Mouse (Mus musculus): ENCODE measurements around the gene Ldhd. TPM values are rescaled to one million over a fixed set of nuclear protein-coding genes. Genes with fewer than 3 reads are reported as not detected.
A peak's percentile ranks its signal among the peaks of the same experiment; 100 is the strongest.

Gene Ldhd
- total RNA-seq (2017) = 3.3 and 4.1 TPM in 2 replicates

DNA sequence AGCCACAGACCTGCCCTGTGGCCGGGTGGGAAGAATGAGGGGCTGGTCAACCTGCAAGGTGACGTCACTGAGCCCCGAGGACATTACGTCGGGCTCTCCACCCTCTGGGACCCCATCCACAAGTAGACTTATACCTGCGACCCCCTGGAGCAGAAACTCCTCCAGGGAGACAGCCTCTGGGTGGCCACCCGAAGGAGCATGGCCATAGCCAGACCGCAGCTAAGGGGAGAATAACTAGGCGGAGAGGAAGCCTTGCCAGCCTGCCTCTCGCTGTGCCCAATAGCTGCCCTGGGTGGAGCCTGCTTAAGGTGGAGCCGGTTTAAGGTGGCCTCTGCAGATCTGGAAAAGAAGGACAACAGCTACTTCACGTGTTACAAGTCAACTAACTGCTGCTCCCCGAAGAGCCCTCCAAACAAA is at the start of gene Ldhd:
Gene Ldhd (minus strand): TSS at position 270 of the 417 bp plus-strand sequence.
- ATAC-seq (replicated peaks in 1 of 2; ENCODE audit: insufficient read depth in 1 of 2, low FRiP score in 2 of 2, low TSS enrichment in 1 of 2, low read depth in 1 of 2, poor library complexity in 2 of 2, severe bottlenecking in 2 of 2) = peak; percentile 52 to 60; a peak in 3 of 4 replicates

GRCm38 (mm10) chr8:111678848-111679247 is 48.7 kb upstream of the Ldhd start:
- ATAC-seq (replicated peaks in 1 of 2; ENCODE audit: insufficient read depth in 1 of 2, low FRiP score in 2 of 2, low TSS enrichment in 1 of 2, low read depth in 1 of 2, poor library complexity in 2 of 2, severe bottlenecking in 2 of 2) = no peak

DNA sequence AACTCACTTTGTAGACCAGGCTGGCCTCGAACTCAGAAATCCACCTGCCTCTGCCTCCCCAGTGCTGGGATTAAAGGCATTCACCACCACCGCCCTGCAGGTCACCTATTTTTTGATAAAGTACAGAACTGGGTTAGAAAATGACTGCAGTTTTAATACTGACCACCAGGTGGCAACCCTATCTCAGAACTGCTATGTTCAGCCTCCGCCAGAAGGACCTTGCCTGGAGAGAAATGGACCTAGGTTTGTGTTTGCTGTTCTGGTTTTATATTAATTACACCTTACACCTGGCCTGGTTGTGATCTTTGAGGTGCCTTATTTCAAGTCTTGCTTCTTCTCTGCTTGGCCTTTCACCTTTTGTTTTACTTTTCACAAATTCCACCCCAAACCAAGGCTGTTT is 47.9 kb upstream of the Ldhd start:
- peak; percentile 60 to 70; a peak in 3 of 4 replicates for ATAC-seq (replicated peaks in 1 of 2; ENCODE audit: insufficient read depth in 1 of 2, low FRiP score in 2 of 2, low TSS enrichment in 1 of 2, low read depth in 1 of 2, poor library complexity in 2 of 2, severe bottlenecking in 2 of 2)

DNA sequence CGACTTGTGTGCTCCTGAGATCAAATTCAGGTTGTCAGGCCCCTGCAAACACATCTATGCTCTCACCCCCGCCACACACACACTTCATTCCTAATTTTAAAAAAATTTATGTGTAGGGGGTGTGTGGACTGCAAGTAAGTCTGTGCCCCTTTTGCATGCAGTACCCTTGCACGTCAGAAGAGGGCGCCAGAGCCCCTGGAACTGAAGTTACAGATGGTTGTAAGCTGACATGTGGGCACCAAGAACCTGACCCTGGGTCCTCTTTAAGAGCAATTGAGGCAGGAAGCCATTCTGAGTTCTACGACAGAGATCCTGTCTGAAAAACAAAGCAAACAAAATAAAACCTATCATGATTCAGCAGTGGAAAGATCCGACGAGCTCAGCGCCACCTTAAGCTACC is 46.1 kb upstream of the Ldhd start:
- ATAC-seq (replicated peaks in 1 of 2; ENCODE audit: insufficient read depth in 1 of 2, low FRiP score in 2 of 2, low TSS enrichment in 1 of 2, low read depth in 1 of 2, poor library complexity in 2 of 2, severe bottlenecking in 2 of 2) = no peak

GRCm38 (mm10) chr8:111666751-111667150 is 36.6 kb upstream of the Ldhd start:
- no peak for ATAC-seq (replicated peaks in 1 of 2; ENCODE audit: insufficient read depth in 1 of 2, low FRiP score in 2 of 2, low TSS enrichment in 1 of 2, low read depth in 1 of 2, poor library complexity in 2 of 2, severe bottlenecking in 2 of 2)

DNA sequence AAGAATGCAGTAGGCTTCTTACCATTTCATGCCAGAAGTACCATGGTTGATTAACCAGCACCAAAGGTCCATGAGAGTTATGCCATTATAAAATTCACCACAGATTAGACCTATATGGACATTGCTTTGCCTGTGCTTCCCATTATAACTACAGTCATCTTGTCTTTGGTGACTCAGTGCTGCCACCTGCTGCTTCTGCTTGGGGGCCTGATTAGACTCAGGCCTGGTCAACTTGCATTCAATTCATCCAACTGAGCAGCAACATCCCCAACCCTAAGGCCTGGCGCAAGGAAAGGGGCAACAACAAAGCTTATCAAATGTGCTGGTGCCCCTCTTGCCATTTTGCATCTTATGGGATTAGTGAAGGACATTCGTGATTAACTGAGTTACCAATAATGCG is 32.3 kb upstream of the Ldhd start:
- peak; percentile 84 to 91 for ATAC-seq (replicated peaks in 1 of 2; ENCODE audit: insufficient read depth in 1 of 2, low FRiP score in 2 of 2, low TSS enrichment in 1 of 2, low read depth in 1 of 2, poor library complexity in 2 of 2, severe bottlenecking in 2 of 2)

DNA sequence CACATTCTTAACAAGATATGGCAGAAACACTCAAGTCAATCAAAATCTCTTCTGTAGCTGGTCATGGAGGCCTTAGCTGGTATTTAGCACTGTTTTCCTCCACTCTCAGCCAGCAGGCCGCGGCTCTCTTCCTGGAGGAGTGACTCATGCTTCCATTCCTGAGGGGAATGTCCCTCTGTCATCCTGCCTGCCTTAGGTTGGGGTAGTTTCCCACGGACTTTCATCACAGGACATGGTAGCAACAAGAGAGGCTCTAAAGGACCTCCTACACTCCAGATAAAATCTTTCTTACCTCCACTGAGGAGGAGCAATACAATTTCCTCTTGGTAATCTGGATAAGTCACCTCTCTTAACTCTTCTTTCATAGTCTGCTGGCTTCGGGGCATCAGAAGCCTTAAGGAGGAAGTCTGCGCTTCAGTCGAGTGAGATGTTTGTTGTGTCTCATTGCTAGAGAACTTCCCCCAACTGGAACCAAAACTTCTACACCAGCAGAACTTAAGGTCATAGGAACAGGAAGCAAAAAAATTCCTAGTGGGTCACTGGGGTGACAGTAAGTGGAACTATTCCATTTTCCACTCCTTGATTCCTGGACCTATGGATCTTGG is 28.7 kb upstream of the Ldhd start:
- no peak for ATAC-seq (replicated peaks in 1 of 2; ENCODE audit: insufficient read depth in 1 of 2, low FRiP score in 2 of 2, low TSS enrichment in 1 of 2, low read depth in 1 of 2, poor library complexity in 2 of 2, severe bottlenecking in 2 of 2)

GRCm38 (mm10) chr8:111657312-111657854 is 27.2 kb upstream of the Ldhd start:
- 0 out of 4 replicates have a peak, but pooled peaks of 1 of the 2 experiments have one; percentile 2 for ATAC-seq (replicated peaks in 1 of 2; ENCODE audit: insufficient read depth in 1 of 2, low FRiP score in 2 of 2, low TSS enrichment in 1 of 2, low read depth in 1 of 2, poor library complexity in 2 of 2, severe bottlenecking in 2 of 2)

DNA sequence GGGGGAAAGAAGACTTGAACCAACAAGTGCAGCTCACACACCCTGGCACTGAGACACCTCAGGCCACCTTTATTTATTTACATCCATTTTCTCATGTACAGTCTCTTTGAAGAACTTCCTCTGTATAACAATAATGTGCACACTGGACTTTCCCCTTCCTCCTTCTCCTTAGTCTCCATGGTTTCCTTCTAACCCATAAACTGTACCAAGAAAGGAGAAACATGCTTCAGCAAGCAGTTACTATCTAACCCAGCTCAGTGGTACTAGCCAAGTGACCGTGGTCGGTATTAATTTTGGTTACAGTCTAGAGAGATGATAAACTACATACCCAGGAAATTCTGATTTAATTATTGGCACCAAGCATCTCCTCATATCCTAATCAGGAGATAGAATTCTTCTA is 23.4 kb upstream of the Ldhd start:
- ATAC-seq (replicated peaks in 1 of 2; ENCODE audit: insufficient read depth in 1 of 2, low FRiP score in 2 of 2, low TSS enrichment in 1 of 2, low read depth in 1 of 2, poor library complexity in 2 of 2, severe bottlenecking in 2 of 2) = no peak

- ATAC-seq (replicated peaks in 1 of 2; ENCODE audit: insufficient read depth in 1 of 2, low FRiP score in 2 of 2, low TSS enrichment in 1 of 2, low read depth in 1 of 2, poor library complexity in 2 of 2, severe bottlenecking in 2 of 2) = no peak
These were observed 20.5 kb upstream of the Ldhd start for GRCm38 (mm10) chr8:111650651-111651050.

- ATAC-seq (replicated peaks in 1 of 2; ENCODE audit: insufficient read depth in 1 of 2, low FRiP score in 2 of 2, low TSS enrichment in 1 of 2, low read depth in 1 of 2, poor library complexity in 2 of 2, severe bottlenecking in 2 of 2) = peak; percentile 30 to 35
These were observed 18.7 kb upstream of the Ldhd start for GRCm38 (mm10) chr8:111648834-111649233.

- ATAC-seq (replicated peaks in 1 of 2; ENCODE audit: insufficient read depth in 1 of 2, low FRiP score in 2 of 2, low TSS enrichment in 1 of 2, low read depth in 1 of 2, poor library complexity in 2 of 2, severe bottlenecking in 2 of 2) = no peak
These were observed 15.5 kb upstream of the Ldhd start for GRCm38 (mm10) chr8:111645715-111646114.

- peak; percentile 76 to 77 for ATAC-seq (replicated peaks in 1 of 2; ENCODE audit: insufficient read depth in 1 of 2, low FRiP score in 2 of 2, low TSS enrichment in 1 of 2, low read depth in 1 of 2, poor library complexity in 2 of 2, severe bottlenecking in 2 of 2)
These were observed 14.3 kb upstream of the Ldhd start for GRCm38 (mm10) chr8:111644286-111645051.

DNA sequence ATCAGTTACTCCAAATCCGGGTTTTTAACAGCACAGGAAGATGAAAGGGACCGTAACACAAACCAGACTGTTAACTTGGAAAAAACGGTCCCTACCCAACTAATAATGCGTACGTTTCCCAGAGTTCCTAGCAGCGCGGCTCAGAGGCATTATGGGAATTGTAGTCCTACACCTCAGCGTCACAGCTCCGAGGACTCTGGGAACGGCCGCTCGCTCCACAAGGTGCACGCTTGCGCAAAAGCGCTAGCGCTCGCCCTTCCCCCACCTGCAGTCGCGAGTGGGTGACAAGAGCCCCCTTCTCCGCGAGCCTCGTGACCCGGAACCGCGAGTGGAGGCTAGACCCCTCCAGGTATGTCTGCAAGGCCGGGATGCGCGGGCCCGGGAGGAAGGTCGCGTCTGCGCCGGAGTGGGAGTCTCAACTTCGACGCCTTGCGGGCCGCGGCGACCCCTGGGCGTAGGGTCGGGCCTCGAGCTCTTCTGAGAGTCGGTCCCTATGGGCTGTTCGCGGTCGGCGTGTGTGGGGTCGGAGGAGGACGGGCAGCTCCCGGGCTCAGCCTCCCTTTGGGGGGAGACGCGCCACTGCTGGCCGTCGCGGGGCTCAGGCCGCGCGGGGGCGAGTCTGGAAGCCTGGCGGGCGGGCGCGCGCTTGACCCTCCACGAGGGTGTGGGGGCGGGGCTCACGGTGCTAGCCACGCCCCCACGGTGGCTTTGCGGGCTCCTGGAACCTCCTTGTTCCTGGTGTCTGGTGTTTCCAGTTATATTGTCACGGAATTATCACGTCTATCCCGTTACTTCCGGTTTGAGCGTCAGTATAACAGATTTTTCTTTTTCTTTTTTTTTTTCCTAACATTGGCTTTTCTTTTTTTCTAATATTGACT is 13.3 kb upstream of the Ldhd start, which contains the start of gene Zfp1:
Gene Zfp1 (plus strand): TSS at position 138 of the 878 bp plus-strand sequence.
- ATAC-seq (replicated peaks in 1 of 2; ENCODE audit: insufficient read depth in 1 of 2, low FRiP score in 2 of 2, low TSS enrichment in 1 of 2, low read depth in 1 of 2, poor library complexity in 2 of 2, severe bottlenecking in 2 of 2) = peak; percentile 87 to 88

GRCm38 (mm10) chr8:111642939-111643263 is 12.7 kb upstream of the Ldhd start:
- ATAC-seq (replicated peaks in 1 of 2; ENCODE audit: insufficient read depth in 1 of 2, low FRiP score in 2 of 2, low TSS enrichment in 1 of 2, low read depth in 1 of 2, poor library complexity in 2 of 2, severe bottlenecking in 2 of 2) = 0 out of 4 replicates have a peak, but pooled peaks of 1 of the 2 experiments have one; percentile 12

GRCm38 (mm10) chr8:111642496-111642895 is 12.3 kb upstream of the Ldhd start:
- ATAC-seq (replicated peaks in 1 of 2; ENCODE audit: insufficient read depth in 1 of 2, low FRiP score in 2 of 2, low TSS enrichment in 1 of 2, low read depth in 1 of 2, poor library complexity in 2 of 2, severe bottlenecking in 2 of 2) = peak; percentile 4 to 12; a peak in 1 of 4 replicates

- ATAC-seq (replicated peaks in 1 of 2; ENCODE audit: insufficient read depth in 1 of 2, low FRiP score in 2 of 2, low TSS enrichment in 1 of 2, low read depth in 1 of 2, poor library complexity in 2 of 2, severe bottlenecking in 2 of 2) = no peak
These were observed 10.9 kb upstream of the Ldhd start for GRCm38 (mm10) chr8:111641064-111641463.
